Mouse (Mus musculus) monocyte, adult 2 months (primary cell): ENCODE measurements around the gene Avpr2.

ENCODE experiments used
- DNase-seq, 2 experiments: peaks; one replicate each; pipeline ENCODE4 v3.0.0; 2022; ENCODE audit warnings: low spot score in 2 of 2, low read depth in 1 of 2

Avpr2 gene

DNA sequence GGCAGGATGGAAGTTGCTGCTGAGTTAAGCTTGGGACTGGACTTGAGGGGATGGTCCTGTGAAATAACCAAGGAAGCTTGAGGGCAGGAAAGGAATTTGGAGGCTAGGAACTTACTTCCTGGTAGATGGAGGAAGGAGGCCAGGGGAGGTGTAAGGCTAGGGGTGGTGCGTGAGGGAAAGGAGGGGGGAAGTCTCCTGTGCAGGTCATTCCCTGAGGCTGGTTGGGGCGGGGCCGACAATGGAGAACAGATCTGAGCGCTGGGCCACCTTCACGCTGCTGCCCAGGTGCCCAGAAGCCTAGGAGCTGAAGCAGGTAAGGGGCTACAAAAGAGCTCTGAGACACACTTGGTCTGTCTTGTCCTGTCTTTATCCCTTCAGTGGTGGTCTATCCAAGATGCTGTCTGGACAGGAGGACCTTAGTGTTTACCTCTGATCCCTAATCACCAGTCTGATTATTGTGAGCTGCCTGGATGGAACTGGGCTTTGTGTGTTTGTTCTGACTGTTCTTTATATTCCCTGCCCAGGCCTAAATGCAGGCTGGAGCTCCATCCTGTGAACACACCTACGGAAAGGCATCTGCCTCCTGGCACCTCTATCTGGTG is at the start of gene Avpr2:
Gene Avpr2 (plus strand): TSS at position 552 of the 602 bp plus-strand sequence.
- DNase-seq: no peak

DNA sequence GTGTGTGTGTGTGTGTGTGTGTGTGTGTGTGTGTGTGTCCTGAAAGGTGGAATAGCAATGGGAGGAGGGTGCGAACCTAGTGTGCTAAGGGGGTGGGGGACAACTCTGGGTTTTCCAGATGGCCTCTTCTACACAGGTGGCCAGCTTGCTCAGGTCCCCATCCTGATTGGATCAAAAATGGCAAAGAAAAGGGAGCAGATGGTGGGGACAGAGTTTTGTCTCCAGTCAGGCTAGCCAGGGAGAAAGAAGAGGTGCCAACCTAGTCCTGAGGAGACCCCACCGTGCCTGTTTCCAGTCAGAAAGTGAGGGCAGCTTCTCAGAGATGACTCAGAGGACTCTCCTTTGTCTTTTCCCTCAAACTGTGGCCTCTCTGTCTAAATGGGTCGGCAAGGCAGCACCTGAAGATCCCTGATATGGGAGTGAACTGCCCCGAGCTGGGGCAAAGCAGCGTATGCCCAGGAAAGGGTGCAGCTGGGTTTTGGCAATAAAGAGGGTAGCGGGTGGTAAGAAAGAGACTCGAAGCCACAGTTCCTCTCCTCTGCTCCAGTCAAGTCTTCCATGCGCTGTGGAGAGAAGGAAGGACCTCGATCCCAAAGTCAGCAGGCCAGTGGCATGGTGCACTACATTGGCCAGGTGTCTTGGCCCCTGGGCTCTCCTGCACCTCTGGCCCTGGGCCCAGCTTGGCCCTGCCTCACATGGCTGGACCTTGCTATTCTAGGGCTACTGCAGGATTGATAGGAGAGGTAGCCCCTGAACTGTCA is 37.4 kb upstream of the Avpr2 start:
- DNase-seq: no peak

GRCm38 (mm10) chrX:73855087-73855408 is 36.9 kb upstream of the Avpr2 start:
- no peak for DNase-seq

DNA sequence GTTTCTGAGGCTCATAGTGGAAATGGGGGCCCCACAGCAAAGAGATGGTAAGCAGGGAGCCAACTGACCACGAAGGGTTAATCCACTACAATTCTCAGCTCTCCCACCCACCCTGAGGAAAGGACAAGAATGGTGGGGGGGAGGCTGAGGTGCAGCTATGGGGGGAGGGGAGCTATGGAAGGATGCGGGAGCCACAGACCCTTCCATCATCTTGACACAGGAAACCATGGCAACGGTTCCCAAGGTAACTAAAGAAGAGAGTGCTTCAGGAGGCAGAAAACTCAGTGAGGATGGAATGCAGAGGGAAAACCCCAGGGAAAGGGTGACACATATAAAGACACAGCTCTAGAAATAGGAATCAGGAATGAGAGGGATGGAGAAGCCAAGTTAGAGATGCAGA is 27.2 kb upstream of the Avpr2 start:
- no peak for DNase-seq

DNA sequence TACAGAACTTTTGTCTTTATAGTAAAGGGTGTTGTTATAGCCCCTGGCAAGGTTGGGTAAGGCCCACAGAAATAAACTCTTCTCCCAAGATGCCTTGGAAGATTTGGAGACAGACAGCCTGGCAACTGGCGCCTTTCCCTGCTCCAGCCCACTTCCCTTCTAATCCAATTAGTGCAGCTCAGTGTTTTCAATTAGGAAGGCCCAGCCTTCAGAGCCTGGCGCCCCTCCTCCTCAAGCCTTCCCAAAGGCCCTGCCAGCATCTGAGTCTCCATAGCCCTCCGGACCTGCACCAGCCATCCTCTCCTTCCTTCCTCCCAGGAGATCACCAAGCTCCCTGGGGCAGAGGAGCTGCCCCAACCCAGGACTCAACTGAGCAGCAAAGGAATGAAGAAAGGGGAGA is 24.6 kb upstream of the Avpr2 start:
- no peak for DNase-seq

DNA sequence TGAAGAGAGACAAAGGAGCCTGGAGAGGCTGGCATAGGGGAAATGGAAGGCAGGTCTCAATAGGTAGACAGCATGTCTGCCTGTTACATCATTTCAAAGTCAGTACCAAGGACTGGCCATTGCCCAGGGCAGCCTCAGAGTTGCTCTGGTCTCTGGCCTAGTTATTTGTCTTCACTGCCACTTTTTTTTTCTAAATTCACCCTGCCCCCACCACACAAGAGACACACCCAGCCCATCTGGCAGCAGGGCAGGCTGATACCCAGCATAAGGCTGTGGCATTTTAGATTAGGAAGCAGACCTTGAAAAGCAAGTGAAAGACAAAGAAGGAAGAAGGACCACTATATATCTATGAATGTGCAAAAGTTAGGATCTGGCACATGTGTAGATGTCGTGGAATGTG is 24.1 kb upstream of the Avpr2 start:
- no peak for DNase-seq

DNA sequence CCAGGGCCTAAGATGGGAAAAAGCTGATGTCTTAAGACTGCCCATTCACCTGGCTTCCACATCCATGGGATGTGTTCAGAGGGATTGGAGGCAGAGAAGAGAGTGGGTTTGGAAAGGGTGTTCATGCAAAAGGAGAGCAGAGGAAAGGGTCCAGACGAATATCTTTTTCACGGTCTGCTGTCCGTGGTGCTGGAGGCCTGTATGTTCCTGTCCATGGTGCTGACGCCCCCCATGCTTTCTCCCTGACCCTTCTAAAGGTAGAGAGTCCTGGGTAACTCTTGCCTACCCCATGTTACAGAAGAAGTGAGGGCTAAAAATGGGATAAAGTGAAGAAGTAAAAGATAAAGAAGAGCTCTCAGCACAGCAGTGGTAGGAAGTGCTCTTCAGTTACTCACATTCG is 22.6 kb upstream of the Avpr2 start:
- no peak for DNase-seq

DNA sequence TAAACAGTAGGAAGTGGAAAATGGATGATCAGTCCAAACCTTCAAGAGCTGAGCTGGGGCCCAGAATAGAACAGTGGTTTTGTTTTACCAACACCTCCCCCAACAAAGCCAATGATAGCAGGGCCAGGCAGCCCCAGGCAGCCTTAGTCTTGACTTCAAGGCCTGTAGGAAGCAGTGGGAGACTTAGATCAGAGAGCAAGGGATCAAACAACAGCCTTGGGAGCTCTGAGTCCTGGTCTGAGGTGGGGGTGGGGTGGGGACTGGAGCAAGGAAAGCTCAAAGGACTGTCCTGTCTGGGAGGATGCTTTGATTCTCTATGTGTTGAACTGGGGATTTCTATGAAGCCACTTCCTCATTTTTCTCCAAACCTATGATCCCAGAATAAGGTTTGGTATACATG is 20.4 kb upstream of the Avpr2 start:
- DNase-seq: no peak

GRCm38 (mm10) chrX:73871956-73872355 is 19.9 kb upstream of the Avpr2 start:
- DNase-seq: no peak

DNA sequence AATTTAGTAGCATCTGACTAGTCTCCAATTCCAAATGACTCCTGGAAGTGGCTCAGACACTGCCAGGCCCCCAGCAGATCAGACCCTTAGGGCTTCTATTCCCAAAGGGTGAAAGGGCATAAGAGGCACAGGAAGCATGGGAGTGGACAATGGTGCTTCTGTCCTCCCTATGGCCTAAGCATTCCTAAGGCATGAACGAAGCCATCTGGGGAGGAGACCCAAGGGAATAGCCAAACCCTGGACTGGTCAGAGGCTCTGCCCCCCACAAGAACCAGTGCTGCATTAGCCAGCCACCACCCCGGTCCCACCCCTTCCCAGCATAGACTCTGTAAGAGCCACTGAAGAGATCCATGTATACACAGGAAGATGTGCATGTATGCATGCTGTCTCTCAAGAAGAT is 16.0 kb upstream of the Avpr2 start:
- DNase-seq: no peak

DNA sequence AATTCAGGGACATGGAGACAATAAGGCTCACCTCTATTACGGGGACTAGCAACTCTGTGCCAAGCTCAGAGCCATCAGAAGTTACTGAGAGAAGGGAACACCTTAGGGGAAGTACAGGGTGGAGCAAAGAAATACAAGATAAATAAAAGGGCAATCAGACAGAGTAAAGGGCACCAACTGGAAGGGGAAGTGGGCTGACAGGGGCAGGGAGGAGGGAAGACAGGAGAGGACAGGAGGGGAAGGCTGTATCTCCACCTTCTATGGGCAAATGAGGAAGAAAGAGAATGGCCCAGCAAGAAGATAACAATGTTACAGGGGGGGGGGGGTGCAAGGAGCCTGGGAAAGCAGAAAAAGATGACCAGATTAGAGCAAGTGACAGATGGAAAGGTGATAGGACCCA is 14.9 kb upstream of the Avpr2 start:
- DNase-seq: no peak

- peak in 1 of 2 experiments; percentile 13 for DNase-seq
Measured at GRCm38 (mm10) chrX:73880194-73881035, 11.5 kb upstream of the Avpr2 start.

- no peak for DNase-seq
Measured at GRCm38 (mm10) chrX:73881036-73881427, 10.9 kb upstream of the Avpr2 start.

DNA sequence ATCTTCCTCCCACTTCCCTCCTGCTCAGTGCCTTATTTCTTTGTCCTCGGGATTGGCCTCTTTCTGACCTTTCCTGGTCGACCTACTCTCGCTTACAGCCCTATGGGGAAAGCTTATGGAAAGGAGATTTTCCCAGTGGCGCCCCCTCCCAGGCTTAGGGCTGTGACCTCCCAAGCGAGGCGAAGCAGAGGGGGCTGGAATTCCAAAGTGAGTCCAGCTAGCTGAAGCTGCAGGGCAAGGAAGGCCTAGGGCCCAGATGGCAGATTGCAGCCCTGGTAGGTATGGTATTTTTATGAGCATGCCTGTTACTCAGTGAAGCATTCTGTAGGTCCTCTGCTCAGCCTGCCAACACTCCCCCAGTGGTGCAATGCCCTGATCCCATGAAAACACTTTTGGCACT is 10.4 kb upstream of the Avpr2 start:
- DNase-seq: no peak

DNA sequence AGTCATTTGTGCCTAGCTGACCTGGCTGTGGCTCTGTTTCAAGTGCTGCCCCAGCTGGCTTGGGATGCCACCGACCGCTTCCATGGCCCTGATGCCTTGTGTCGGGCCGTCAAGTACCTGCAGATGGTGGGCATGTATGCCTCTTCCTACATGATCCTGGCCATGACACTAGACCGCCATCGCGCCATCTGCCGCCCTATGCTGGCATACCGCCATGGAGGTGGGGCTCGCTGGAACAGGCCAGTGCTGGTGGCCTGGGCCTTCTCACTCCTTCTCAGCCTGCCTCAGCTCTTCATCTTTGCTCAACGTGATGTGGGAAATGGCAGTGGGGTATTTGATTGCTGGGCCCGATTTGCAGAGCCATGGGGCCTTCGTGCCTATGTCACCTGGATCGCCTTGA is 931 bp downstream of the Avpr2 start:
- DNase-seq: no peak

GRCm38 (mm10) chrX:73895719-73896118 is 3.8 kb downstream of the Avpr2 start, which contains the start of gene L1cam:
Gene L1cam (minus strand): TSS chrX:73896105.
- DNase-seq: no peak

GRCm38 (mm10) chrX:73897959-73898358 is 6.1 kb downstream of the Avpr2 start:
- DNase-seq: no peak

- no peak for DNase-seq
Measured at GRCm38 (mm10) chrX:73910049-73910448, 18.1 kb downstream of the Avpr2 start.

DNA sequence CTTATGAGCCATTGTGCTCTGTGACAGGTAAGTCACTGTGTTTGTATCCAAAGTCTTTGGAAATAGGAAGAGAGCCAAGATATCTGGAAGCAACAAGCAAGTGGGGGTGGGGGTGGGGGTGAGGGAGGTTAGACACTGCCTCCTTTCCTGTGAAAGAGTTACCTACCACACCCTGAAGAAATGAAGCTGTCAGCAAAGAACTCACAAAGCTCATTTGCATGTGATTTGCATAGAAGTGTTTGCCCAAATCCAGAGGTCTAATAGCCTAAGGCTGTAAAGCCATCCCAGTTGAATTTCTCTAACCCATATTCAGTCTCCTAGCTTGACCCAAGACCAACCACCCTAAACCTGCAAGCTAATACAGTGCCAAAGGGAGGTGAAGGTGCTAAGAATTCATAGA is 18.5 kb downstream of the Avpr2 start:
- no peak for DNase-seq

GRCm38 (mm10) chrX:73911156-73911555 is 19.3 kb downstream of the Avpr2 start:
- DNase-seq: peak in 1 of 2 experiments; percentile 13

GRCm38 (mm10) chrX:73911588-73911987 is 19.7 kb downstream of the Avpr2 start:
- DNase-seq: peak; percentile 19 to 34
